Mouse (Mus musculus) adrenal gland, adult 8-10 months (tissue): ENCODE results near the gene Haus5. TPM values are rescaled to one million over a fixed set of nuclear protein-coding genes. Genes with fewer than 3 reads are reported as not detected.
A peak's percentile ranks its signal among the peaks of the same experiment; 100 is the strongest.

Experiments
- DNase-seq: peaks from one replicate; pipeline ENCODE4 v3.0.0; 2022
- total RNA-seq, 4 experiments: library from RNA; stranded (reverse); gene quantifications; 2 replicates each; pipeline ENCODE4 v1.2.4; 2022

Haus5 gene
- 10 to 100 TPM in 3 of 4 experiments, 1 to 10 TPM in 1; 7.7 to 17.6 (median 12.1) TPM for total RNA-seq

DNA sequence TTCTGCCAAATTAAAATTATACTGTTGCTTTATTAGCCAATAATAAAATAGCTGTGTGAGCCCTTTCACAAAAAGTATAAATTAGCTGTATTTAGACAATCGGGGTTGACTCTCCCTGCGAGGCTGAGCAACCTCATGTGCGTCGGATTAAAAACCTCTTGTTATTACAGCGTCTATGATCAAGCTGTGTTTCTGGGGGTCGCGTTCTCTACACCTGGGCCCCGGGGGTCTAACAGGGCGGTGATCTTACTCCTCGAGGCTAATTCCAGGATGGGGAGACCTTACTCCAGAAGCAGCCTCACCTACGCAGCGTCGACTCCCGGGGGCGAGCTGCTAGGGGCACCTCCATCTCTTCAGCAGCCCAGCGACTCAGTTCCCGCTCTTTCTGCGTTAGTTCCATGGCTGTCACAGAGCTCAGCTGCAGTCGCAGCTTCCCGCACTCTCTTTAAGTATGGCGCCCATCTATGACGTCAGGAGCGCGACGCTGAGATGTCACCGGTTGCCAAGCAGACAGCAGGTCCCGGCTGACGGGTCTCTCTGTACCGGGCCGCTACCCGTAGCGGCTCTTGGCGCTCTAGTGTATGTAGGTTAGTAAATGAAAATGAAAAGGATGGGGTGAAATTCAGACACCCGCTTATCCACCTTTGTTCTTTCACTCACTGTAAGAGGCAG lies at the start of gene Haus5:
Haus5 (minus strand) TSS at position 466 of the 672 bp plus-strand sequence.
- DNase-seq, result peak; percentile 85

- no peak for DNase-seq
These were observed 47.1 kb upstream of the Haus5 start, which contains the start of gene Atp4a for GRCm38 (mm10) chr7:30711942-30712341. TSS of gene Atp4a (plus strand) at chr7:30712209.

DNA sequence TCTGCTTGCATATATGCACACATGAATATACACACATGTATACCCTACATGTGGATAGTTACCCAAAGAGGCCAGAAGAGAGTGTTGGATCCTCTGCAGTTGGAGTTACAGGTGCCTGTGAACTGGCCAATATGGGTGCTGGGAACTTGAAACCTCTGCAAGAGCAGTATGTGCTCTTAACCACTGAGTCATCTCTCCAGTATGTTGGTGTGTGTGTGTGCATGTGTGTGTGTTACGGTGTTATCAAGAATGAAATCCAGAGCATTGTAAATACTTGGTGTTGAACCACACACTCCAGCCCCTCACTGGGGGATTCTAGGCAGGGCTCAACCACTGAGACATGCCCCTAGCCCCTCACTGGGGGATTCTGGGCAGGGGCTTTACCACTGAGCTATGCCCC lies 42.6 kb upstream of the Haus5 start:
- DNase-seq, result no peak

DNA sequence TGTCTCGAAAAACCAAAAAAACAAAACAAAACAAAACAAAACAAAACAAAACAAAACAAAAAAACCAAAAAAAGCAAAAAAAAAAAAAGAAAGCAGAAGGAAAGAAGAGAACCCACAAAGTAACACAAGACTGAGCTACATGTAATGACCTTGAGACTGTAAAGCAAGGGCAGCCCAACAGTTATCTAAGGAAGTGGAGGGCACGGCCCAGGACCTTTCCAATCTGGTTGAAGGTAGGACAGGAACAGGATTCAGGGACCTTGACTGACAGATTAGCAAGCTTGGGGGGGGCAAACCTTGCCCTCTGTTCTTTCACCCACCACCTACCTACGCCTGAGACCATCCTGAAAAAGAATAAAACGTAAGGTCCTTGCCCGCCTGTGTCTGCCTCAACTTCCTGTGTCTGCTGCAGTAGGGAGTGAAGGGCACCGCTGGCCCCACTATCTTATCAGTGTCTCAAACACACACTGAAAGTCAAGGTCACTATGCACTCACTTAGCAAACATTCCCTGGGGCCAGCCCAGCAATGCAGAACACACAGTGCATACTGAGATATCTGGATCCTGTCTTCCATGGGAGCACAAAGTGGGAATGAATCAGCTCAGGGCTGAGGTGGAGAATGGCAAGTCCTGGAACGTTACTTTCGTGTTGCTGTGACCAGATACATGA lies 41.6 kb upstream of the Haus5 start:
- DNase-seq, result peak; percentile 77

- DNase-seq, result peak; percentile 88
These were observed 33.8 kb upstream of the Haus5 start, which contains the start of gene 2200002J24Rik for GRCm38 (mm10) chr7:30698589-30698988. TSS of gene 2200002J24Rik (plus strand) at chr7:30698926.

GRCm38 (mm10) chr7:30698101-30698500 lies 33.3 kb upstream of the Haus5 start:
- DNase-seq, result no peak

DNA sequence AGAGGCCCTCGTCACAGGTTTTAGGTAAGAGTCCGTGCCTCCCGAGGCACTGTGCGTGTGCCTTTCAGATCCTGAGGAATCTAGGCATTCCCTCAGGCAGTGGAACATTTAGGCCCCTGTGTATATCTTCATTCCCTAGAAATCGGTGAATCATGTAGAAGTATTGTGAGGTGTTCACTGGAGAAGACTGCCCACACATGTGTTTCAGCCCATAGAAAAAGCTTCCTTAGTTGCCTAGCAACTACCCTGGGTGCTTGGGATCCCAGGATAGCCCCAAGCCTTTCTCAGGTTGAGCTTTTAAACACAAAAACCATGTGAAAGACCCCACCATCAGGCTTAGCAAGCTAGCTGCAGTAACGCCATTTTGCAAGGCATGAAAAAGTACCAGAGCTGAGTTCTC lies 23.5 kb upstream of the Haus5 start:
- DNase-seq, result no peak

DNA sequence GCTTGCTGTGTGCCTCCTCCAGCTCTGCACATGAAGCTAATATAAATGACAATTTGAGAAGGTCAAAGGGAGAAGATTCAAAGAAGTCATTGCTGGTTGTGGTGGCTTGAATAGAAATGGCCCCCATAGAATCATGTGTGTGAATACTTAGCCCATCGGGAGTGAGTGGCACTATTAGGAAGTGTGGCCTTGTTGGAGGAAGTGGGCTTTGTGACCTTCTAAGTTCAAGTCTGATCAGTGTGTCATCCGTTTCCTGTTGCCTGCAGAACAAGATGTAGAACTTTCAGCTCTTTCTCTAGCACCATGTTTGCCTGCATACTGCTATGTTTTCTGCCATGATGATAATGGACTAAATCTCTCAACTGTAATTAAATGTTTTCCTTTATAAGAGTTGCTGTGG lies 18.6 kb upstream of the Haus5 start:
- DNase-seq, result no peak

- DNase-seq, result peak; percentile 33
These were observed 17.1 kb upstream of the Haus5 start for GRCm38 (mm10) chr7:30681897-30682296.

DNA sequence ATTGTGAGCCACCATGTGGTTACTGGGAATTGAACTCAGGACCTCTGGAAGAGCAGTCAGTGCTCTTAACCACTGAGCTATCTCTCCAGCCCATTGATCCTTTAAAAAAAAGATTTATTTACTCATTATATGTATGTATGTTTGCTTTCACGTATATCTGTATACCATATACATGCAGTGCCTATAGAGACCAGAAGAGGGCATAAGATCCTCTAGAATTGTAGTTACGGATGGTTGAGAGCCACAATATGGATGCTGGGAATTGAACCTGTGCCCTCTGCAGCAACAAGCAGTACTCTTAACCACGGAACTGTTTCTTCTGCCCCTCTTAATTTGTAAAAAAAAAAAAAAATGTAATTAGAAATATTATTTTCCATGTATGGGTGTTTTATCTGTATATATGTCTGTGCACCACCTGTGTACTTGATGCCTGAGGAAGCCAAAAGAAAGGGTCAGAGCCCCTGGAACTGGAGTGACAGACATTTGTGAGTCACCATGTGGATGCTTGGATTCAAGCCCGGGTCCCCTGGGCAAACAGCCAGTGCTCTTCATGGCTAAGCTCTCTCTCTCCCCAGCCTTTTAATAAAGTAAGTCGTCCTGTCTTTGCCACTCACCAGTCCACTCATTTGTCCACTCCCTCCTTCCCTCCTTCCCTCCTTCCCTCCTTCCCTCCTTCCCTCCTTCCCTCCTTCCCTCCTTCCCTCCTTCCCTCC lies 13.6 kb upstream of the Haus5 start:
- DNase-seq, result peak; percentile 70

- DNase-seq, result no peak
These were observed 6.7 kb upstream of the Haus5 start, which contains the start of gene Pmis2 for GRCm38 (mm10) chr7:30671480-30671879. TSS of gene Pmis2 (minus strand) at chr7:30671605.

DNA sequence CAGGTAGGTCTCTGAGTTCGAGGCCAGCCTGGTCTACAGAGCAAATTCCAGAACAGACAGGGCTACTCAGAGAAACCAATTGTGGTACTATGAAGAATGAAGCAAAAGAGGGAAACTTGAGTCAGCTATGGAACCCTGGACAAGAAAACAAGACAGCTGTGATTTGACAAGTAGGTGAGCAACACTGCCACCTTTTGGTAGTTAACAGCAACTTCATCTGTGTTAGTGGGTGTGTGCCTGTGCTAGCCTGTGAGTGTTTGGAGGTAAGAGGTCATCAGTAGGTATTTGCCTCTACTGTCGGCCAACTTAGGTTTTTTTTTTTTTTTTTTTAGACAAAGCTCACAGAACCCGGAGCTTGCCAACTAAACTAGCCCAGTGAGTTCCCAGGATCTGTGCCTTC lies 4.4 kb upstream of the Haus5 start:
- DNase-seq, result no peak

DNA sequence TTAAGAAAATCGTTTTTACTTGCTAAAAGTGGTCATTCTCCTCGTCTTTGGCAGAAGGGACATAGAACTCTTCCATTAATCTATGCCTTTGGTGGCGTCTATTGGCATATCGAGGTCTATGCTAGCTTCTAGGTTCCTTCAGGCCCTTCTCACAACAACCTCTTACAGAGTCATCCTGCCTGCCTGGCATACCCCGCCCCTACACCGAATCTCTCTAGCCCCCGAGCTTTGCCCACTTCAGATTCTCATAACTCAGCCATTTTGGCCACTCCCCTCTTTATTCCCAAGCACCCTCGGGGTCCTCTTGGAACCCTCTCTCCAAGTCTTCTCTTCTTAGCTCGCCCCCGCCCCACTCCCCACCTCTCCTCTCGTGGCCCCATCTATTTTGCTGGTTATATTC lies 527 bp upstream of the Haus5 start:
- no peak for DNase-seq

GRCm38 (mm10) chr7:30649591-30650540 lies 14.9 kb downstream of the Haus5 start, which contains the start of gene Rbm42:
TSS of gene Rbm42 (minus strand) at chr7:30650317.
- DNase-seq, result peak; percentile 99

DNA sequence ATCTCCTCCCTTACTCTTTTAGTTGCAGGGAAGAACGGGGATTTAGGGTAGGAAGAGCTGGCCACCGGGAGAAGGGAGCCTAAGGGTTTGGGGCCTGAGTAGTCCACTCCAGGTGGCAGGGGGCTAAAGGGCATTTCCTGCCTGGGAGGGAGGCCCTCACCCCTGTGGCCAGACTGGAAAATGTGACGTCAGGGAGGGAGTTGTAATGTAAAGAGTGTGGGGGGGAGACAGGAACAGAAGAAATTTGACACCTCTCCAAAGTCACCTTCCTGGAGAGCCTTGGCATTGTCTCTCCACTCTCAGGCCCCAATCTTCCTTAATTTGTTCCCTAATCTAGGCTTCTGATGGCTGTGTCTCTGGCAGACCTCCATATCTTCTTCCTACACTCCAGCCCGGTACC lies 25.7 kb downstream of the Haus5 start:
- no peak for DNase-seq

- DNase-seq, result no peak
These were observed 28.4 kb downstream of the Haus5 start for GRCm38 (mm10) chr7:30636395-30636794.

GRCm38 (mm10) chr7:30635752-30636151 lies 29.0 kb downstream of the Haus5 start, which contains the start of gene Etv2:
TSS of gene Etv2 (minus strand) at chr7:30635852.
- no peak for DNase-seq

GRCm38 (mm10) chr7:30634621-30635020 lies 30.2 kb downstream of the Haus5 start:
- DNase-seq, result no peak

DNA sequence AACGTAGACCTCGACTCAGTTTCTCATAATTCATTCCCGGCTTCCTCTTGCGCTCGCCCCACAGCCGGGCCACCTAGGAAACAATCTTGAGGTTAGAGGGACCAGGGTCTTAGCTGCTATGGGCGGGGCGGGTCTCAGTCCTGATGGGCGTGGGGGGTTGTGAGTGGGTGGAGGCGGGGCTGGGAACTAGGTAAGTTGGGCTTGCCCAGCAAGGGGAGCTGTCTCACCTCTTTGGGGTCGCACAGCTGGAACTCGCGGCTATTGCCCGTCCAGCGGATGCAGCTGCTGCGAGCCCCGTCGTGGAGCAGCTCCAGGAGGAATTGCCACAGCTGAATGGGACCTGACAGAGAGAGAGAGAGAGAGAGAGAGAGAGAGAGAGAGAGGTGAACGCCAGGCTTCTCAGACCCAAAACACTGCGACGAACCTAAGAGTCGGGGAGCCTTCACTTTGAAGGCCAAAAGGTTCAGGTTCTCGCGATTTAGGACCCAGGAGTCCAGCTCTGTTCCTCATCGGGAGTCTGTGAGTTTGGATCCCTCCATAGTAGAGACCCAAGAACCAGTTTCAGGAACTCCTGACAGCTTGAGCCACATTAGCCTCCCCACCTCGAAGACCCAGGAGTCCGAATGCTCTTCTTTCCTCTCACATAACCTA lies 30.9 kb downstream of the Haus5 start:
- DNase-seq, result no peak

DNA sequence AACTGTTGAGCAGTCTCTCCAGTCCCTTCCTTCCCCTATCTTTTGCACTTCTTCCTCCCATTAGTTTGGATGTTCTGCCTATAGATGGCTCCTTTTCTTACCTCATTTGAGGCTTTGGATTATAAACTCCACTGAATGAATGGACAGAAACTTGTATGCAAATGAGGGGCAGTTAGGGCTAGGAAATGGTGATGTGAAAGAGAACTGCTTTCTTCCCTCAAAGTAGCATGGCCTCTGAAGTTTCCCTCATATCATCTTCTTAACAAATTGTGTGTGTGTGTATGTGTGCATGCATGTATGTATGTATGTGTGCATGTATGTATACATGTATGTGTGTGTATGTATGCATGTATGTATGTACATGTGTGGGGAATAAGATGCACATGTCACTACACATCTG lies 35.8 kb downstream of the Haus5 start:
- no peak for DNase-seq

DNA sequence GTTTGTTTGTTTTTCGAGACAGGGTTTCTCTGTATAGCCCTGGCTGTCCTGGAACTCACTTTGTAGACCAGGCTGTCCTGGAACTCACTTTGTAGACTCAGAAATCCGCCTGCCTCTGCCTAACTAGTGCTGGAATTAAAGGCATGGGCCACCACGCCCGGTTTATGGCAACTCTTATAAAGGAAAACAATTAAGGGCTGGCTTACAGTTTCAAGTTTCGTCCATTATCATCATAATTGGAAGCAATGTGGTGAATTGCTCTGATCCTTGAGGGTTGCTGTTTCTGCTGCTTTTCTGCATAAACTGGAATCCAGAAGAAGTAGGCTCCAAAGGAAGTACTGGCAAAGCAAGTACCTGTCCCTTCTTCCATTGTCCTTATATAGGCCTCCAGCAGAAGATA lies 38.1 kb downstream of the Haus5 start:
- DNase-seq, result no peak
